Mouse (Mus musculus) frontal cortex, postnatal 25 days (tissue): ENCODE data around the gene Man1a2.

Source experiments
- DNase-seq, 2 experiments: peaks; one replicate each; pipeline ENCODE4 v3.0.0; 2022; ENCODE audit warnings: low spot score in 2 of 2

Man1a2 gene

GRCm38 (mm10) chr3:100685763-100686370 is 564 bp upstream of the Man1a2 start:
- DNase-seq: peak; percentile 52

- DNase-seq: no peak
These were observed 898 bp downstream of the Man1a2 start for GRCm38 (mm10) chr3:100684234-100684975.

- DNase-seq: no peak
These were observed 2.5 kb downstream of the Man1a2 start for GRCm38 (mm10) chr3:100682841-100683240.

- DNase-seq: no peak
These were observed 3.0 kb downstream of the Man1a2 start for GRCm38 (mm10) chr3:100682281-100682680.

- DNase-seq: no peak
These were observed 3.7 kb downstream of the Man1a2 start for GRCm38 (mm10) chr3:100681448-100682092.

- DNase-seq: no peak
These were observed 5.1 kb downstream of the Man1a2 start for GRCm38 (mm10) chr3:100680226-100680625.

- no peak for DNase-seq
These were observed 6.2 kb downstream of the Man1a2 start for GRCm38 (mm10) chr3:100678951-100679570.

GRCm38 (mm10) chr3:100675146-100675545 is 10.2 kb downstream of the Man1a2 start:
- DNase-seq: no peak

GRCm38 (mm10) chr3:100670412-100670811 is 14.9 kb downstream of the Man1a2 start:
- no peak for DNase-seq

- no peak for DNase-seq
These were observed 32.0 kb downstream of the Man1a2 start for GRCm38 (mm10) chr3:100653291-100653690.

- no peak for DNase-seq
These were observed 43.7 kb downstream of the Man1a2 start for GRCm38 (mm10) chr3:100641581-100641980.

GRCm38 (mm10) chr3:100636255-100636654 is 49.0 kb downstream of the Man1a2 start:
- no peak for DNase-seq

- DNase-seq: no peak
These were observed 50.5 kb downstream of the Man1a2 start for GRCm38 (mm10) chr3:100634821-100635220.

- DNase-seq: no peak
These were observed 66.8 kb downstream of the Man1a2 start for GRCm38 (mm10) chr3:100618511-100618910.

- DNase-seq: no peak
These were observed 74.4 kb downstream of the Man1a2 start for GRCm38 (mm10) chr3:100610916-100611315.

GRCm38 (mm10) chr3:100604539-100604938 is 80.8 kb downstream of the Man1a2 start:
- no peak for DNase-seq

- DNase-seq: no peak
These were observed 86.0 kb downstream of the Man1a2 start for GRCm38 (mm10) chr3:100599265-100599820.

- DNase-seq: no peak
These were observed 94.2 kb downstream of the Man1a2 start for GRCm38 (mm10) chr3:100591053-100591452.

- DNase-seq: no peak
These were observed 102.5 kb downstream of the Man1a2 start for GRCm38 (mm10) chr3:100582721-100583355.

GRCm38 (mm10) chr3:100572571-100573183 is 112.6 kb downstream of the Man1a2 start:
- no peak for DNase-seq
